Mouse (Mus musculus) heart, adult 18-20 months (tissue): ENCODE measurements around the gene Ccdc177. TPM values are rescaled to one million over a fixed set of nuclear protein-coding genes. Genes with fewer than 3 reads are reported as not detected.
"Not testable (repeated sequence)": the region's sequence is repeated elsewhere in the genome, so short reads cannot be mapped to it uniquely, and the experiment has no call there.

Experiments
- DNase-seq, 2 experiments: peaks; one replicate each; pipeline ENCODE4 v3.0.0; 2021 to 2022; ENCODE audit warnings: mixed read lengths in 1 of 2
- long read RNA-seq, 2 experiments: library from polyadenylated mRNA; stranded (forward); transcript quantifications; one replicate each; pipeline ENCODE4 v2.0.0; 2021
- total RNA-seq, 2 experiments: library from RNA; stranded (reverse); gene quantifications; 2 replicates each; pipeline ENCODE4 v1.2.3; 2021

Gene Ccdc177
- under 1 TPM in 1 of 2 experiments, not detected in 1; 0.05 TPM for total RNA-seq
- long read RNA-seq, experiment 1 = 0 reads
- long read RNA-seq, experiment 2 = 0 reads

DNA sequence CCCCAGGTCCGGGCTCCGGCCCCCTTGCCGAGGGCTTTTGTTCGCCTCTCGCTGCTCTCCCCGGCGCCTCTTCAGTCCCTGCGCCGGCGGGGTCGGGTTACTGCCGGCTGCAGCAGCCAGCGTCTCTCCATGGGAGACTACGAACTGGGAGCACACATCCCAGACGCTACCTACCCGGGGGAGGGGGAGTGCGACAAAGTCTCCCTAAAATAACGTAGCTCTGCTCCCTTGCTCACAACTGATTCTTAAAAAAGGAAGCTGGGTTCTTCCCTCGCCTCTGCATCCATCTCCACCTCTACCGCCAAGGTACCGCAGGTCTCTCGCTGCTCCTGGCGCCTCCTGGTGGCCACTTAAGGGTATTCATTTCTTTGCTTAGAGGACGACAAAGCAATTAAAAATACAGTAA is at the start of gene Ccdc177:
TSS of gene Ccdc177 (minus strand) at position 292 of the 406 bp plus-strand sequence.
- peak; percentile 61 to 84 for DNase-seq

DNA sequence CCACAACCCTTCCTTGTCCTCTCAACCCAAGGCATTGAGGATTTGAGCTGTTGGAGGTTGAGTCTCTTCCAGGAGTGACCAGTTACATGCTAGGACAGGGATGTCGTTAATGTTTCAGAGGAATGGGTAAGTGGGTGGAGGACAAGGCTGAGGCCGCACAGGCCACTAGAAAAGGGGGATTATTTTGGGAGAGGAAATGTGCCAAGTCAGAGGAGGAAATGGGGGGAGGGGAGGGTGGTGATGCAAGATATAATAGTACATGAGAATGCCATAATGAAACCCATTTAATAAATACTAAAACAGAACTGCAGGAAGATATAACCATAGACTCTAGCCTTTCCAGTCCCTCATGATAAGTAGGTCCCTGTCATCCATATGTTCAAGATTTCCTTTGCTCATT is 49.5 kb upstream of the Ccdc177 start:
- no peak for DNase-seq

DNA sequence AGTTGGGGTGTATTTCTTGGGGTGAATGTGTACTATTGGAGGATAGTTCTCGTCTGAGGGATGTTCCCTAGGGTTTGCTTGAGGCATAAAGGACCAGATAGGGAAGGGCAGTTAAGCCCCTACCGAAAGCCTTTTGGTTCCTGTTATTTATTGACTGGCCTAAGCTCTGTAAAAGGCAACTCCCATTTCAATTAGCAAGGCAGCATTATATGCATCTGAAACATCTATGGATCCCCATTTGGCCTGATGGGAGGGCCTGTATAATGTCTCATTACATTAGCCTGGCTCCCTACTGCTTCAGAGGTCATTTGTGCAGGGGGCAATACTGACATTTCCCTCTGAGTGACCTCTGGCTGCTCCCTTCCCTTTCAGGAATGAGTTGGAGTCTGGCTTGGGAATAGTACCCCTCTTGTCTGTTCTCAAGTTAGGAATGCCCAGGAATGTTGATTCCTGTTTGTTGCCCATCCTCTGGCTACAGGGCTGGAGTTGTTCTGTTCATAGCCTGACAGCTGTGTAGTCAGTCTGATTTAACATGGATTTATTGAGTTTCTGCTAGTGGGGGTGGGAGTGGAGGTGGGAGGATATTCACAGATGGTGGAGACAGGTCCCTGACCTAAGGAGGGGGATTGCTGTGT is 47.1 kb upstream of the Ccdc177 start:
- DNase-seq = no peak

DNA sequence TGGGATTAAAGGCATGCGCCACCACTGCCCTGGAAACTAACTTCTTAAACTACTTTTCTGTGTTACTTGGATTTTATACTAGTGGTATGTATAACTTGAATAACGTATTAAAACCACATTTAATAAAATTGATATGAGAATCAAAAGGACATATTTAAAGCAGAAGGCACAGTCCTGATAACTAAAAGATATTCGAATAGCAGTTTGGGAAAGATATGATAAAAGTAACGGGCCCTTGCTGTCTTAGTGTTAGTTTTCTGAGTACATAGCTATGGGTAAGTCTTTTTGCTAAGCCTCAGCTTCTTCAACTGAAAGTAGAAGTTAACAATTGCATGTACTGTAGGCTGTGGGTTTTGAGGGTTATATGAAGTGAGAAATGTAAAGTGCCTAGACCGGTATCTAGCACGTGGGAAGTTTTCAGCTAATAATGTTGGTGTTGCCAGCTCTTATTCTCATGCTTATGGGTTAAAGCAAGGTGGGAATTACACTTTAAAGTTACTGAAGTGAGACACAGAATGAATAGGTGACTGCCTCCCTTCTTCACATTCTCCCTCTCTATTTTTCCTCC is 44.5 kb upstream of the Ccdc177 start:
- no peak for DNase-seq

DNA sequence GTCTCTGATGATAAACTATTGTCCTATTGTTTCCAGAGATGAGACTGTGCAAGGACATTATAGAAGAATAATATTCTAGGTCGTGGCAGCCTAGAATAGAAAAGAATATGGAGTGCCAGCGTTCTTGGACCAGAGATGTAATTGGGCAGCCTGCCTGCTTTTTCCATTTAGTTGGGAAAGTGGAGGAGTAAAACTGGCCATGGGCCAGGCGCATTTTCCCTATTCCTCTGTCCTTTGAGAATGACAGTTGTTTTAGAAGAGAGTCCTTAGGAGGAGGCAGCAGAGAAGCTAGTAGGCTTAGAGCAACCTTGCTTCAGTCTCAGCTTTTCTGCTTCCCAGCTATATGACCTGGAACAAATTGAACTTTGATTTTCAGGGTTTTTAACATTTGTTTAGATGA is 43.4 kb upstream of the Ccdc177 start:
- DNase-seq = peak; percentile 76 to 78

DNA sequence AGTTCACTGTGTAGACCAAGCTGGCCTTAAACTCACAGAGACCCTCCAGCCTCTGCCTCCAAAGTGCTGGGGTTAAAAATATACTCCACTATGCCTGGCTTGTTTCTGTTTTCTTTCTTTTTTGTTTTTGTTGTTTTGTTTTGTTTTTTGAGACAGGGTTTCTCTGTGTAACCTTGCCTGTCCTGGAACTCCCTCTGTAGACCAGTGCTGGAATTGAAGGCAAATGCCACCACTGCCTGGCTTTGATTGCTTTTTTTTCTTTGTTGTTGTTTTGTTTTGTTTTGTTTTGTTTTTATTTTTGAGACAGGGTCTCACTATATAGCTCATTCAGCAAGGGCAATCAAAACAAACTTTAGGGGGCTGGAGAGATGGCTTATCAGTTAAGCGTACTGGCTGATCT is 41.0 kb upstream of the Ccdc177 start:
- DNase-seq = no peak

DNA sequence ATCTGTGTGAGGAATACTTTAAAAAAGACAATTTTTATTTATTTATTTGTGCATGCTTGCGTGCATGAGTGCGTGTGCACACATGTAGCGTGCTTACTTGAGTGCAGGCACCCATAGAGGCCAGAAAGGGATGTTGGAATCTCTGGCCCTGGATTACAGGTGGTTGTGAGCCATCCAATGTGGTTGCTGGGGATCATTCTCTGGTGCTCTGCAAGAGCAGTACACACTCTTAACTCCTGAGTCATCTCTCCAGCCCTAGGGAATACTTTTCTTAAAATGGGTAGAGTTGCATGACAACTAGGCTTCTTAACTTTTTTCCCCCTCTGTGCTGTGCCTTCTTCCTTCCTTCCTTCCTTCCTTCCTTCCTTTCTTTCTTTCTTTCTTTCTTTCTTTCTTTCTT is 39.7 kb upstream of the Ccdc177 start:
- DNase-seq = no peak

DNA sequence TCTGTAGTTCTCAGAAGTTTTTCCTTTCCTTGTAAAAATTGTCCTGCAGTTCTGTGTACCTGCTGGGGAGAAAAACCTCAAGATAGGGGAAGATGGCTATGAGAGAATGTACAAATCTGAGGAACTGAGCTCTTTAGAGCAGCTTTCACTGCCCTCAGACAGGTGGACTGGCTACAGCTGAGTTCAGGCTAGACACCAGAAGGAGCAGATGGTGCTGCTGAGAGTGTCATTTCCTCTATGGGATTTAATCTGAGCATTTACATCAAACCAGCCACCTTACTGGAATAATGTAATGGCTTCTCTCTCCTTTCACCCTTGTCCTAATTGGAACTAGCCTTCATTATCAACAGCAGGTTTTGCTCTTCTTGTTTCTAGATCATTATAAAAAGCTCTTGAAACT is 37.8 kb upstream of the Ccdc177 start:
- no peak for DNase-seq

DNA sequence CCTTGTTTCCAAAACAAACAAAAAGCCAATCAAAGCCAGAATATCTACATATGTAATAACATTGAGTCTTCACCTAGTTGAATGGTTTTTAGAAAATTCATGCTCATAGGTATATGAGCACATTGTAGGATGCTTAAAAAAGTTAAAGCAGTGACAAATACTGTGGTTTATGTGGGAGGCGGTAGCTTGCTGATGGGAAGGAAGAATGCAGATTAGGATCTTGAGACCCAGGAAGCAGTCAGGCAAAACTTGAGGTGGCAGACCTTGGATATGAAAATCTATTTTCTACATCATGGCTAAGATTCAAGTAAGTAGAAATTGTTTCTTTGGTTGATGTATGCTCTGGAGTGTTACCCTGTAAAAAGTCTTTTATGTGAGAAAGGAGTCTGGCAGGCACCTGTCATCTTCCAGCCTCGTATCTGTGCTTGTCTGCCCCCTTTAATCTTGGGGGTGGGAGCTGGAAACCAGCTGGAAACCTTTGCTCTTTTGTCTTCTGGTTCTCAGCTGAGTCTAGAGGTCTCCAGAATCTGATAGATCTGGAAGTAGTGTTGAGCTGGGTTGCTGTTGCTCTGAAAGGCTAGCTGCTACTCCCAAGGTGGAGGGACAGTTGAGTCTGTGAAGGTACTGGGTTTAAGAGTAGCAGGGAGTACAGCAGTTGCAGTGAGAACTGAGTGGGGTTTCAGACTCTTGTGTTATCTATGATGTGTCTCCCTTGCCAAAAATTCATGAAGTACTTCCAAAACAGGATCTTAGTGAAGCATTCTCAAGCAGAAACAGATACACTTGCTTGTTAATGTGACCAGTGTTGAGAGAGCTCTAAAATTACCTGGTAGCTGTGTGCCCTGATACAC is 34.7 kb upstream of the Ccdc177 start:
- peak in 1 of 2 experiments; percentile 50 for DNase-seq

DNA sequence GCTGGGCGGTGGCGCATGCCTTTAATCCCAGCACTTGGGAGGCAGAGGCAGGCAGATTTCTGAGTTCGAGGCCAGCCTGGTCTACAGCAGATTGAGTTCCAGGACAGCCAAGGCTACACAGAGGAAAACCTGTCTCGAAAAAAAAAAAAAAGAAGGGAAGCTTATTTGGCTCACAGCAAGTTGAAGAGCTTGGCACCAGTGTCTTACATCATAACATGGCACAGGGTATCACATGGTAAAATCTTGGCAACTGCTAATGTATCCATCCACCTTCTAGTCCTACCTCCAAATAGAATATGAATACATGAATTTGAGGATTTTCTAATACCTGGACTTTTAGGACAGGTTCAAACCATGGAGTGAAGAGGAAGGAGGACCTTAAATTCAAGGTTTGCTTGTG is 34.0 kb upstream of the Ccdc177 start:
- no peak for DNase-seq

DNA sequence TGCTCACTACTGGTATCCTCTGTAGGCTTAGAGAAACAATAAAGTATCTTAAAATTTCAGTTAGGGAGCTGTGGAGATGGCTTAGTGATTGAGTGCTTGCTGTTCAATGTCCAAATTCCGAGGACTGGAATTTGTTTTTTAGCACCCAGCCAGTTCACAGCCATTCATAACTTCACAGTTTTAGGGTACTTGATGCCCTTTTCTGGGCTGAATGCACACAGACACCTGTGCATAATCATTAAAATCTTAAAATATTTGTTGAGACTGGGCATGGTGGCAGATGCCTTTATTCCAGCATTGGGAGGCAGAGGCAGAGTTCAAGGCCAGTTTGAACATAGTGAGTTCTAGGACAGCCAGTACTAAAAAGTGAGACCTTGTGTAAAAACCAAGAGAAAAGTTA is 33.0 kb upstream of the Ccdc177 start:
- no peak for DNase-seq

DNA sequence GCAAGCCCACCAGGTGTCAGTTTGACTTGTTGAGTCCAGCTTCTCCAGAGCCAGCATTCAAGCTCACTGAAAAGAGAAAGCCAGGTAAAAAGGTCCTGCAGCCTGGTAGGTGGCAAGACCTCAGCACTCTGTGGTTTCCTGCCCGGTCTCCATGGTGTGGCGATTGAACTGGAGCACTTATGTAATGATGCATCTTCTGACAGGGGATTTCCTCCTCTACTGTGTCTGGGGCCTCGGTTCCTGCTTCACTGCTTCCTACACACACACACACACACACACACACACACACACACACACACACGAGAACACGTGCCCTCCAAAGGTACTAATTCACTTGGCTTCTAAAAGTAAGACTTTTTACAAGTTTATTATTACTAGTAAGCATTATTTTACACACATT is 32.4 kb upstream of the Ccdc177 start:
- DNase-seq = peak; percentile 53 to 76

DNA sequence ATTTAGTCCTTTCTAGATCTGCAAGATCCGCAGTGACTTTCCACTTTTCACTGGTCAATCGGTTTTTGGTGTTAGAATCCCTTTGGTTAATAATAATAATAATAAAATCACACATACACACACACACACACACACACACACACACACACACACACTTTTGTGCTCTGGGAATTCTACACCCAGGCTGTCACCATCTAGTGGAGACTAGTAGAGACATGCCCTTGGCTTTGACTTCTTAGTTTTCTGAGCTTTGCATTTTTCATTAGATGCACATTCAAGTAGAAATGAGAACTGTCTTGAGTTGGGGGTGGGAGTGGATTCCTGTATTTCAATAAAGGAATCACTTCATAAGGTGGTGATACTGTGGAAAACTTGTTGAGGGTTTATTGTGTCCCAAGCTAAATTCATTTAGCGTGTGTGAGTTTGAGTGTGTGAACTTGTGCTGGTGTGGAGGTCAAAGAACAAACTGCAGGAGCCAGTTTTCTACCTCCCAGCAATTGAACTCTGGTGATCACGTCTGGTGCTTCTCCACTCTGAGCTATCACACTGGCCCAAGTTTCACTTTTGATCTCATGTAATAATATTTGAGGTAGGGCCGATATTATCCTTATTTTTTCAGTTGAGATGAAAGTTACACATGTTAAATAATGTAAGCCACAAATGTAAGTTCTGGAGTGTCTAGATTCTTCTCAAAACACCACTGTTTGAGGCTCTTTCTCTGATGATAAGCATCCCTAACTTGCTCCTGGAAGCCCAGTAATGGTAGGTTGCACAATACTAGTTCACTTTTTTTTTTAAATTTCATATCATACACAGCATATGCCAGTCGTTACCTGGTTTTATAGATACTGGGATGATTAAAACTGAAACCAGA is 31.3 kb upstream of the Ccdc177 start:
- DNase-seq = peak in 1 of 2 experiments; percentile 63

DNA sequence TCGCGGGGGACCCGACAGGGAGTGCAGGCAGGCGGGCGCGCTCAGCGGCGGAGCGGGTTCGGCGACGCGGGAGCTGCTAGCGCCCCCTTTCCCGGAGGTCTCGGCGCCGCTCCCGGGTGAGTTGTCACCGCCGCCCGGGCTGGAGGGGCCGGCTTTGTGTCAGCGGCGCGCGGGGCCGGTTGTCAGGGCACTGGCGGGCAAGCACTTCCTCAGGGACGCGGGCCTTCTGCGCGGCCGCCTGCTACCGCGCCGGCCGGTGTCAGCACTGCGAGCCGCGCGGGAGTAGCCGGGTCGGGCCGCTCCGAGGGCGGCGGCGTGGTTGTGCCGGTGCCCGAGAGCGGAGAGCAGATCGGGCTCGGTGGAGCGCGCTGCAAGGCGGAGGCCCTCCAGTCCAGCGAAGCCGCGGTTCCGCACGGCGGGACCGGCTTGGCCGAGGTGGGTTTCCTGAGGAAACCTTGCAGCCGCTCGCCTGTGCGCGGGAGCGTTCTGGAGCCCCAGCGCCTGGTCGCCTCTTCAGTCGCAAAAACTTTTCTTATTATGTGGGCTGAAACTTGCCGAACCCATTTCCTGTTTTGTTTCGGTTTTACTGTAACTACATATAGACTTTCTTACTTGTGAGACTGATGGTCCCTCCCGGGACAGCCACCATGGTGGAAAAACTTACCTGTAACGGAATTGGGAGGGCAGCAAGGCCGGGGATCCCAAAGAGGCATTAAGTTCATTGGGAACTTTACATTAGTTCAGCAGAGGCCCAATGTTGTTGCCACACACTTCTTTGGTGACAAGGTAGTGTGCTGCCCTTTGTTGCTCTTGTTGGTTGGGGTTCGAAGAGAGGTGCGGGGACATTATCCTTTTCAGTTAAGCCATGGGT is 30.4 kb upstream of the Ccdc177 start:
- no peak for DNase-seq

DNA sequence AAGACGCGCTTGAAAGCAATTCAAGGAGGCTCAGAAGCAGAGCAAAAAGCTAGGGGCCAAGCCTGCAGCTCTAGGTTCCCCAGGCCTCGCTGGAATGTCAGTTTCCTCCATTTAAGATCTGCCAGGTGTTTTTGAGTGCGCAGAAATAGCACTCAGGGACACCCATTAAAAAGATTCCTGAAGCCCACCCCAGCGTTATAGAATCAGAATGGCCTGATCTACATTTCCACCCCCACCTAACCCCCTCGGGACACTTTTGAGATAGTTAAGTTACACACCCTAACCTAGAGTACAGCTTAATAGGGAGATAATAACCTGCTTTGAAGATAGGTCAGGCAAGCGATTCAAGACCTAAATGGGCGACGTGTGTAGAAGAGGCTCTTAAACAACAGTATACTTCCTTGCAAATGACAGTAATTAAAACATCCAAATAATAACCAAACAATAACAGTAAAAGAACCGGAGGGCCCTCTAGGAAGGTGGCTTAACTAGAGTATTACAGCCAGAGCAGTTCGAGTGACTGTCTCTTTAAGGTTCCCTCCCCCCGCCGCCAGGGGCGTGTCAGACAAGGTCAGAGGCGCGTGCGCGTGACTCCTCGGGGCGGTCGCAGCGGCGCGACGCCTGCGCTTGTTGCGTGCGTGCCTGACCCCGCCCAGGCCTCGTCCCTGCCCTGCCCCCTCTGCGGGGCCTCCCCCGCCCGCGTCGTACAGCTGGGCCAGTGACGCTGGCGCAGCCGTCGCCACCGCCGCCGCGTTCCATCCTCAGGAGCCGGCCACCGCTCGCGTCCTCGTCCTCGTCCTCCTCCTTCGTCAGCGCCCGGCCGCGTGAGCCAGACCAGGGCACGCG is 29.6 kb upstream of the Ccdc177 start, which contains the start of gene Susd6:
TSS of gene Susd6 (plus strand) at position 662 of the 846 bp plus-strand sequence.
- DNase-seq = peak; percentile 99 to 100

DNA sequence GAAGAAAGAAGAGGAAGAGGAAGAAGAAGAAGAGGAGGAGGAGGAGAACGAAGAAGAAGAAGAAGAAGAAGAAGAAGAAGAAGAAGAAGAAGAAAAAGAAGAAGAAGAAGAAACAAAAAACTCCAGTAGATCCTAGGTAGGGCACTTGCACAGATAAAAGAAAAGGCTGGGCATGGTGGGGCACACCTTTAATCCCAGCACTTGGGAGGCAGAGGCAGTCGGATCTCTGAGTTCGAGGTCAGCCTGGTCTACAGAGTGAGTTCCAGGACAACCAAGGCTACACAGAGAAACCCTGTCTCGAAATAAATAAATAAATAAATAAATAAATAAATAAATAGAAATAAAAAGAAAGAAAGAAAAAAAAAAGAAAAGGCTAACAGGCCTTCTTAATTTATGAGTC is 28.8 kb upstream of the Ccdc177 start:
- DNase-seq = not testable (repeated sequence)

DNA sequence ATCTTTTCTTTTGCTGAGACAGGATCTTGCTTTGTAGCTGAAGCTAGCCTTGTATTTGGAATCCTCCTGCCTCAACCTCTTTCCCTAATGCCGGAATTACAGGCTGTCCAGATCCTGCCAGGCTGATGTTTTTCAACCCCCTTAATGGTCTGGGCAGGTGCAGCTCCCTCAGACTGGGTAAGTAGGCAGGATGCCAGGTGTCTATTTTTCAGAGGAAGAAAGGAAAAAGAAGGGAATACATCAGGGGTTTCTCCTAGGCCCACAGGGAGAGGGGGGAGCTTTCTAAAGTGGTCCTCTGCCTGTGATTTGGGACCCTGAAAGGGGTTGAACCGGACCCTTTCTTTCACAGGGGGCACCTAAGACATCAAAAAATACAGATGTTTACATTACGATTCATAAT is 27.7 kb upstream of the Ccdc177 start:
- no peak for DNase-seq

DNA sequence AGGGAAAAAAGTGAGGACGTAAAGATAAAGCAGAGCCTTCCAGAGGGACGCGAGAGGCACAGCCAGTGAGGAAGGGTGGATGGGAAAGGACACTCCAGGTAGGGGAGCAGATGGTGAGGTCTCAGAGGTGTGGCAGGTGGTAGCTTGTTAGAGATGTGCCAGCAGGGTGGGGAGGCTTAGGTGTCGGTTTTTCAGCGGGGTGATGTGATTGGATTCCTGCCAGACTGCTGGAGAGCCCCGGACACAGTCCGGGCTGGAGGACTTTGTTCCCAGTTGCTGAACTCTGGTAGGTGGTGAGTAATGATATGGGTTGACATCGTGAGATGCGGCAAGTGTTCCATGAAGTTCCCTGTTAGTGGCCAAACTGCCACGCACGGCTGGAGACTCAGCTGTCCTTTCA is 27.1 kb upstream of the Ccdc177 start:
- no peak for DNase-seq

DNA sequence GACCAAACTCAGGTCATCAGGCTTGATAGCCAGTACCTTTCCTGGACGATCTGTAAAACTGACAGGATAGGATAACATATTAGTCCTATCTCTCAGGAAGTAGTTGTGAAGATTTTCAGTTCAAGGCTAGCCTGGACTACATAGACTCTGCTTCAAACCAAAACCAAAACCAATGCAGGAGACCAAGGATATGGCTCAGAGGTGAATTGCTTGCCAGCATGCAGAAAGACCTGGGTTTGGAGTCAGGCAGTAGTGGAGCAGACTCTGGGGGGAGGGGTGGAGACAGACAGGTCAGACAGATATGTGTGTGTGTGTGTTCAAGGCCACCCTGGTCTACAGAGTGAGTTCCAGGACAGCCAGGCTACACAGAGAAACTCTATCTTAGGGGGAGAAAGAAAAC is 26.1 kb upstream of the Ccdc177 start:
- DNase-seq = no peak

DNA sequence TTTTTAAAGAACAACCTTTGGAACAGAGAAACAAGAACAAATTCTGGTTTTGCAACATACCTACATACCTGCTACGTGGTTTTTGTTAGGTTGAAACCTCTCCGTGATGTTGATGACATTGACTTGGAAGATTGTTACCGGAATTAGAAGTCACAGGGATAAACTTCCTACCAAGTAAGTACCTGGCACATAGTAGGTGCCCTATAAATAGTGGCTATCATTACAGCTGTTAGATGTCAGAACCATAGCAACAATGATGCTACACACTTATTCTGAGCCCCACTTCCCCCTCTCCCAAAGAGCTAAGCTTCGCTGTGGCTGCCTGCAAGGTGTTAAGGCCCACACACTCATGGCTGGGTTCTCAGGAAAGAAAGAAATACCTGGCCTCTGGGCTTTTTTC is 25.1 kb upstream of the Ccdc177 start:
- DNase-seq = no peak
